Mouse (Mus musculus) cerebellum, adult 2 months (tissue): ENCODE data around the gene Cep152. TPM values are rescaled to one million over a fixed set of nuclear protein-coding genes. Genes with fewer than 3 reads are reported as not detected.

ENCODE experiments used
- DNase-seq, 2 experiments: peaks; one replicate each; pipeline ENCODE4 v3.0.0; 2021
- H3K27ac ChIP-seq: fragments of 200-500 bp; 2 replicates; pipeline ENCODE4 v1.5.1; 2012; ENCODE audit warnings: low read length, control low read depth, inconsistent platforms; ENCODE audit not compliant: insufficient read depth
- H3K27me3 ChIP-seq: fragments of 200-500 bp; 2 replicates; pipeline ENCODE4 v1.6.1; 2012; ENCODE audit warnings: inconsistent platforms, mild to moderate bottlenecking, low read length, moderate library complexity; ENCODE audit not compliant: control insufficient read depth, insufficient read depth
- H3K4me1 ChIP-seq: fragments of 200-500 bp; 2 replicates; pipeline ENCODE4 v1.6.1; 2011; ENCODE audit warnings: low read length; ENCODE audit not compliant: control insufficient read depth, insufficient read depth
- H3K4me3 ChIP-seq: fragments of 200-500 bp; replicated peaks from 2 replicates; pipeline ENCODE3; 2011; ENCODE audit warnings: mild to moderate bottlenecking, low read depth, low read length, control low read depth; ENCODE audit not compliant: insufficient read depth
- CTCF ChIP-seq: fragments of 200-500 bp; IDR thresholded peaks from 2 replicates; pipeline ENCODE4 v1.5.1; 2011; ENCODE audit warnings: low read depth, mild to moderate bottlenecking, control low read depth, low read length, moderate library complexity, borderline replicate concordance; ENCODE audit not compliant: insufficient read depth
- POLR2A ChIP-seq: fragments of 200-500 bp; IDR thresholded peaks from 2 replicates; pipeline ENCODE4 v1.6.1; 2011; ENCODE audit warnings: low read length, control low read depth, borderline replicate concordance; ENCODE audit not compliant: insufficient read depth
- WGBS: fragments of 180-500 bp; shearing (Covaris S2); methylation state at CpG from one replicate; pipeline ENCODE4 v1.1.7; 2018; 5-methylcytosine and 5-hydroxymethylcytosine counted together
- polyA plus RNA-seq: library from polyadenylated mRNA; depleted of rRNA; stranded (reverse); fragments of >200 nt; gene quantifications from 2 replicates; pipeline ENCODE4 v1.2.3, GENCODE M21; 2012; rRNA removed

Cep152 gene
- polyA plus RNA-seq: 3.1 and 3.2 TPM in 2 replicates

DNA sequence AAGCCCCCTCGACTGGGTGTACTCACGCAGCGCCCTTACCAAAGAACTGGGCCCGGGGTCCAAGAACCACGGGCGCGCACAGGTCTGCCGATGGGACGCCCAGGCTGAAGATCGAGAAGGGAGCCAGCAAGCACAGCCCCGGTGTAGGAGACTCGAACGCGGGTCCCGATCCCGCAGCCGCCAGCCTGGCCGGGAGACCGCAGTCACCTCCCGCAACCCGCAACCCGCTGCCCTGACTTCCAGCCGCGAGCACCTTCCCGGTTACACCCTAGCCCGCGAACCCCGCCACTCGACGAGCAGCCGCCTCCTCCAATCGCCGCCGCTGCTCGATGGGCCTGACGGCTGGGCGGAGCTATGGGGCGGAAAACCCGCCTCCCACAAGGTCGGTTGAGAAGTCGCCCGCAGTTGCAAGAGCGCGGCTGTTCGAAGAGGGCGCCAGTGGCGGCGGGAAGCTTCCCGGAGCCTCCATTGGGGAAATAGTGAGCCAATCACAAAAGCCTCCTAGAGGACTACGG, at the start of gene Cep152:
TSS of gene Cep152 (minus strand) at position 277 of the 515 bp plus-strand sequence.
- DNase-seq: peak; percentile 97 to 98
- under 1% methylated on average over 50 of the region's 50 CpGs for WGBS
- Histone ChIP-seq H3K4me1 (no peaks in the 10 kb centered on the region), H3K27me3 (no peaks in the 10 kb centered on the region), H3K4me3 (peak within 1 kb of the TSS; percentile 67), H3K27ac (no peak within 1 kb of the TSS)
- TF ChIP-seq CTCF (no peak), POLR2A (peak; percentile 39; the same call in 1 of the 2 replicates)

DNA sequence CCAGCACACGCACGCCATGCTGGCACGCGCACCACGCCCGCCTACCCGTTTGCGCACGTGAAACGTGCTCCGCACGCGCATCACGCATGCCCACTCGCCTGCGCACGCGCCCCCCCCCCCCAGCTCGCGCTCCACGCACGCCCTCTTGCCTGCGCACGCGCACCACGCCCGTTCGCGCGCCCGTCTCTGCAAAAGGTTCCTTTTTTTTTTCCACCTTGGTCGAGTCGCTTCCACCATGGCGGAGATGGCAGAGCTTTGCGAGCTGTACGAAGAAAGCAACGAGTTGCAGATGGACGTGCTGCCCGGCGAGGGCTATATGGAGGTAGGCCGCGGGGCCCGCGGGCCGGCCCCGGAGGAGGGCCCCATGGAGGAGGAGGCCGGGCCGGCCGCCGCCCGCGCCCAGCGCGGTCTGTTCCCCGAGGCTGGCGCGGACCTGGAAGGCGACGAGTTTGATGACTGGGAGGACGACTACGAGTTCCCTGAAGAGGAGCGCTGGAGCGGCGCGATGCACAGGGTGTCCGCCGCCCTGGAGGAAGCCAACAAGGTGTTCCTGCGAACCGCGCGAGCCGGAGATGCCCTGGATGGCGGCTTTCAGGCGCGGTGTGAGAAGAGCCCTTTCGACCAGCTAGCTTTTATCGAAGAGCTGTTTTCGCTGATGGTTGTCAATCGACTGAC, 48.2 kb upstream of the Cep152 start, which contains the start of gene Eid1:
TSS of gene Eid1 (plus strand) at position 139 of the 675 bp plus-strand sequence.
- WGBS: under 1% methylated on average over 78 of the region's 79 CpGs
- peak; percentile 88 to 93 for DNase-seq
- Histone ChIP-seq H3K27ac (peak within 1 kb of the TSS; percentile 84), H3K4me3 (peak within 1 kb of the TSS; percentile 87), H3K27me3 (no peaks in the 10 kb centered on the region), H3K4me1 (peaks cover 5% of the 10 kb centered on the region)
- TF ChIP-seq POLR2A: peak; percentile 84
- no peak for TF ChIP-seq CTCF

DNA sequence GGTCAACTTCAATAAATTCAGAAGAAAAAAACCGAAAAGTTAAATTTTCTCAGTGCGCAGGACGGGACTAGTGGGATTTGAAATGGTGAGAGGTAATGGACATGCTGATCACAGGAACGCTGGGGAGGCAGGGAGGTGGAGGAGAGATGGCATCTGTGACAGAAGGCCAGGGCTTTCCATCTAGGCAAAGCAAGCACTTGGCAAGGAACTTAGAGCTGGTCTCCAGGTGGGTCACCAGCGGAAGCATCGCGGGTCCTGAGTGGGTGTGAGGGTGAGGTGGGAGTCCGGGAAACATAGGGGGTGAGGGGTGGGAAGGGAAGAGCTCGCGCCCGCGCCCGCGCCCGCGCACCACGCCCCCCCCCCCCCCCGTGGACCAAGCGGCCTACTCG, 47.6 kb upstream of the Cep152 start:
- Histone ChIP-seq H3K4me3 (peak overlapping the region; percentile 87), H3K4me1 (peaks cover 5% of the 10 kb centered on the region), H3K27me3 (no peaks in the 10 kb centered on the region), H3K27ac (peak overlapping the region; percentile 73)
- 6% methylated on average over 16 of the region's 20 CpGs for WGBS
- TF ChIP-seq CTCF (no peak), POLR2A (no peak)
- DNase-seq: no peak

DNA sequence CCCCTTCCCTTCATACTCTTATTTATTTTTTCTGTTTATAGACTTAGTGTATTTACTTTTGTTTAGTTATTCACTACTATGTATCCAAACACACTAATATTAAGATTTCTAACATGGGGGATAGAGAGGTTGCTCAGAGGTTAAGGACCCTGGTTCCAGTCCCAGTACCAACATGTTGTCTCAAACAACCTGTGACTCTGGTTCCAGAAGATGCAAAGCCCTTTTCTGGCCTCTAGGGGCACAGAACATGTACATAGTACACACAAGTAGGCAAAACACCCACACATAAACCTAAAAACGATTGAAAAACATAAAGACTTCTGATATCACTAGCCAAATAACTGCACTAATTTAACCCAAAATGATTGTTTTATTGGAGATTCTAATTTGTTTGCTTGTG, 45.9 kb upstream of the Cep152 start:
- Histone ChIP-seq H3K27ac (no peak overlapping the region), H3K4me1 (peaks cover 5% of the 10 kb centered on the region), H3K4me3 (no peak overlapping the region), H3K27me3 (no peaks in the 10 kb centered on the region)
- WGBS: 36% methylated on average over 1 of the region's 1 CpGs
- TF ChIP-seq CTCF (no peak), POLR2A (no peak)
- no peak for DNase-seq

DNA sequence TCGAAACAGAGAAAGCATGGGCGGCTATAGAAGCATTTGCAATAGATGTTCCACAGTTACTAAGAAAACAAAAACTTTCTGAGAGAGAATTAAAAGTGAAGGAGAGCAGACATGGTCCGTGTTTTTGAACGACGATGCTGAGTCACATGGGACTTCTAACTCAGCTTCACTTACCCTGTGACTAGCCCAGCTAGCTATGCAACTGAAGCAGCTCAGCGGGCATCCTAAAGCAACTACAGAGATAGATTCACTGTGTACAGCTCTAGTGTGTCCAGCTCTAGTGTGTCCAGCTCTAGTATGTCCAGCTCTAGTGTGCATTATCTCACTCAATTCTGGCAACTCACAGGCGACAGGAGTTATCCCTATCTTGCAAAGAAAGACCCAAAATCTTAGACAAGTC, 42.8 kb upstream of the Cep152 start:
- no peaks in the 10 kb centered on the region for H3K4me1 ChIP-seq
- no peaks in the 10 kb centered on the region for H3K27me3 ChIP-seq
- H3K27ac ChIP-seq: no peak overlapping the region
- DNase-seq: no peak
- 87% methylated on average over 7 of the region's 7 CpGs for WGBS
- TF ChIP-seq CTCF: no peak
- TF ChIP-seq POLR2A: no peak
- H3K4me3 ChIP-seq: no peak overlapping the region

DNA sequence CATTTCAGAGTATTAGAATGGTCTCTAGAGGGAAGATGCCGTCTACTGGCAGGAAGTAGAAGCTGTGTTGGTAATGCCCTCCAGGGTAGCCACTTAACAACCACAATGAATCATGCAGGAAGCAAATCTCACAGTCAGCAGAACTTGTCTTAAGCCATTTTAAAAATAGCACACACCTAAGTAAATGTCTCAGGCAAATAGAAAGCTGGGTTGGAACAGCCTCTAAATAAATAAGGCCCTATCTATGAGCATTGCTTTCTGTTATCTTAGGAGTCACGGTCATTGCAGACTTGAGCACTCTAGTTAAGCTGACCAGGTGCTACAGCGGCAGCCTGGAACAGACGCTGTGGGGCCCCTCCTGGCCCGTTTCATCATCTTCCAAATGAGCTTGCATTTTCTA, 42.3 kb upstream of the Cep152 start:
- 73% methylated on average over 5 of the region's 5 CpGs for WGBS
- Histone ChIP-seq H3K27ac (no peak overlapping the region), H3K4me1 (no peaks in the 10 kb centered on the region), H3K4me3 (no peak overlapping the region), H3K27me3 (no peaks in the 10 kb centered on the region)
- no peak for DNase-seq
- no peak for TF ChIP-seq POLR2A
- TF ChIP-seq CTCF: no peak

DNA sequence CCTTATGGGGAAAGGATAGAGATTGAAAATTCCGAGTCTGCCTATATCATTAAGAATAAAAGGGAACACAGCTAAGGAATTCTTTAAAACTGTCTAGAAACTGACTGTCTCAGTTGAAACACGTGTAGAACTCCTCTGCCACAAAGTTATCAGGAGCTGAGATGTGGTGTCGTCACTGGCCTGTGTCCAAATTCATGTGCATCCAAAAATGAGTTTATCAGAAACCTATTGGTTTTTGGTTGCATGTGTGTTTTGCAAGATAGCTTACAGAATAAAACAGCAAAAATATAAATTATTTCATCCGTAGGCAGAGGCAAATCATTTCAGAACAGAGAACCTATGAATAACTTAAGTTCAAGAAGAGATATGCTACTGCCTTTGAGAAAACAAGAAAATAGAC, 41.8 kb upstream of the Cep152 start:
- TF ChIP-seq POLR2A: no peak
- TF ChIP-seq CTCF: no peak
- H3K4me1 ChIP-seq: no peaks in the 10 kb centered on the region
- no peak for DNase-seq
- no peak overlapping the region for H3K27ac ChIP-seq
- 69% methylated on average over 4 of the region's 4 CpGs for WGBS
- no peak overlapping the region for H3K4me3 ChIP-seq
- H3K27me3 ChIP-seq: no peaks in the 10 kb centered on the region

DNA sequence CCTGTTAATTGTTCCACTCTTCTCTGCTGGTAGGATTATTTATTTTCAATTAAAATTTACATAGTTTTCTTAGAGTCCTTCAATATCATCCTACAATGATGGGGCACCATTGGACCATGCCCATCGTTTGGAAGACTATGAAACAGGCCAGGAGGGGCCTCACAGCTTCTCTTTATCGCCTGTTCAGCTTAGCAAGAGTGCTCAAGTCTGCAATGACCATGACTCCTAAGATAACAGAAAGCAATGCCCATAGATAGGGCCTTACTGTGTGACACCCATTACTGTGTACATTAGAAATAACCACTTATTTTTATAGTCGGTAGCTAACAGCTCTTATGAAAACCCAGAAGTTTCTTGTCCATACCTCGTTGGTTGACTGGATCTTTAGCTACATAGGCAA, 41.0 kb upstream of the Cep152 start:
- no peak overlapping the region for H3K4me3 ChIP-seq
- DNase-seq: no peak
- no peaks in the 10 kb centered on the region for H3K4me1 ChIP-seq
- TF ChIP-seq POLR2A: no peak
- TF ChIP-seq CTCF: no peak
- 89% methylated on average over 4 of the region's 4 CpGs for WGBS
- no peak overlapping the region for H3K27ac ChIP-seq
- H3K27me3 ChIP-seq: no peaks in the 10 kb centered on the region

DNA sequence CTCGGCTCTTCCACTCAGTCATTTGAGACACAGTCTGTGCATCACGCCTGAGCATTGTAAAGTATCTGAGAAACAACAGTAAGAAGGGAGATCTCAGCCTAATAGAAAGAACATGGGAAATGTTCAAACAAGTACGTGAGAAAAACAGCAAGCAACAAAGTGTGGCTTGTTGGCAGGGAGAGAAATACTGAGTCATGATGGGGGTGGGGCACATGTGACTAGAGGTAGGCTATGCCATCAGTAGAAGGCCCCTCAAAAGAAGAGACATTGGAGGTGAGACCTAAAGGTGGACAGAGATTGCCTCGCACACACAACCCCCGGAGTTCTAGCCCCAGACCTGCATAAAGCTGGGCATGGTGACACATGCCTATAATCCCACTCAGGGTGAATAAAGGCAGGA, 40.3 kb upstream of the Cep152 start:
- Histone ChIP-seq H3K27me3 (no peaks in the 10 kb centered on the region), H3K4me3 (no peak overlapping the region), H3K4me1 (no peaks in the 10 kb centered on the region), H3K27ac (no peak overlapping the region)
- 90% methylated on average over 5 of the region's 5 CpGs for WGBS
- DNase-seq: no peak
- TF ChIP-seq CTCF: no peak
- TF ChIP-seq POLR2A: no peak
